Mouse (Mus musculus) lung, adult 18-20 months (tissue): ENCODE results near the gene Batf2.
"Not testable (repeated sequence)": the region's sequence is repeated elsewhere in the genome, so short reads cannot be mapped to it uniquely, and the experiment has no call there.

Source experiments
- DNase-seq, 2 experiments: peaks; one replicate each; pipeline ENCODE4 v3.0.0; 2022; ENCODE audit warnings: mixed read lengths in 2 of 2

Batf2 gene

GRCm38 (mm10) chr19:6132171-6132827 lies 8.5 kb upstream of the Batf2 start:
- no peak for DNase-seq

GRCm38 (mm10) chr19:6133197-6133596 lies 7.6 kb upstream of the Batf2 start:
- not testable (repeated sequence) for DNase-seq

GRCm38 (mm10) chr19:6136397-6136796 lies 4.4 kb upstream of the Batf2 start:
- no peak for DNase-seq

- DNase-seq: no peak
Measured at GRCm38 (mm10) chr19:6139701-6140100, 1.1 kb upstream of the Batf2 start.

GRCm38 (mm10) chr19:6140374-6140677 lies 457 bp upstream of the Batf2 start:
- DNase-seq: no peak

GRCm38 (mm10) chr19:6141394-6141749 lies 589 bp downstream of the Batf2 start, which contains the start of gene Arl2:
TSS of gene Arl2 (minus strand) at chr19:6141548.
- peak; percentile 78 to 88 for DNase-seq

GRCm38 (mm10) chr19:6144842-6145241 lies 4.1 kb downstream of the Batf2 start:
- no peak for DNase-seq

- no peak for DNase-seq
Measured at GRCm38 (mm10) chr19:6155174-6155573, 14.4 kb downstream of the Batf2 start.

- no peak for DNase-seq
Measured at GRCm38 (mm10) chr19:6156372-6156771, 15.6 kb downstream of the Batf2 start.

- no peak for DNase-seq
Measured at GRCm38 (mm10) chr19:6157220-6157619, 16.4 kb downstream of the Batf2 start.

- peak; percentile 69 to 75 for DNase-seq
Measured at GRCm38 (mm10) chr19:6163872-6164547, 23.2 kb downstream of the Batf2 start.

GRCm38 (mm10) chr19:6166750-6167149 lies 26.0 kb downstream of the Batf2 start:
- no peak for DNase-seq

- DNase-seq: no peak
Measured at GRCm38 (mm10) chr19:6171215-6171614, 30.4 kb downstream of the Batf2 start.

GRCm38 (mm10) chr19:6174771-6175170 lies 34.0 kb downstream of the Batf2 start:
- no peak for DNase-seq

- DNase-seq: no peak
Measured at GRCm38 (mm10) chr19:6178775-6179174, 38.0 kb downstream of the Batf2 start.

- DNase-seq: no peak
Measured at GRCm38 (mm10) chr19:6181629-6182028, 40.8 kb downstream of the Batf2 start.

GRCm38 (mm10) chr19:6182534-6182933 lies 41.8 kb downstream of the Batf2 start:
- no peak for DNase-seq

GRCm38 (mm10) chr19:6184131-6184530 lies 43.3 kb downstream of the Batf2 start, which contains the start of gene Majin:
TSS of gene Majin (plus strand) at chr19:6184388.
- no peak for DNase-seq

- DNase-seq: no peak
Measured at GRCm38 (mm10) chr19:6204265-6204664, 63.5 kb downstream of the Batf2 start.

GRCm38 (mm10) chr19:6206716-6207115 lies 65.9 kb downstream of the Batf2 start:
- peak; percentile 58 to 74 for DNase-seq

- no peak for DNase-seq
Measured at GRCm38 (mm10) chr19:6216046-6216705, 75.4 kb downstream of the Batf2 start.

GRCm38 (mm10) chr19:6218606-6219005 lies 77.8 kb downstream of the Batf2 start:
- DNase-seq: no peak
